Mouse (Mus musculus) embryonic fibroblast, embryonic 13.5 days (primary cell): ENCODE data around the gene 1700025G04Rik.

Experiments
- CTCF ChIP-seq: IDR thresholded peaks from 2 replicates; pipeline ENCODE4 v1.5.1; 2011; ENCODE audit warnings: mild to moderate bottlenecking, control low read depth, low read length, moderate library complexity, borderline replicate concordance; ENCODE audit not compliant: insufficient read depth
- POLR2A ChIP-seq: IDR thresholded peaks from 2 replicates; pipeline ENCODE4 v1.6.1; 2011; ENCODE audit warnings: low read depth, mild to moderate bottlenecking, control low read depth, low read length, moderate library complexity

GRCm38 (mm10) chr1:152125451-152125850, 35.5 kb upstream of the 1700025G04Rik start:
- no peak for TF ChIP-seq CTCF
- TF ChIP-seq POLR2A: no peak
